18 mouse cellular contexts compared by ENCODE assay signal in genomic region chr7:101043846-101044541, GRCm38 (mm10). TPM values are rescaled to one million over a fixed set of nuclear protein-coding genes. Genes with fewer than 3 reads are reported as not detected.
DNase-seq lines count a peak whose midpoint lies in the region; ATAC-seq and TF ChIP-seq lines count a peak whose summit lies in the region.
"Had no signal": no experiment of that assay in that cellular context is flagged by ENCODE, and none has a peak within 500 bp of the region (broad histone marks: within the 10 kb centered on the region; RNA-seq: fewer than 3 reads in every experiment).

No protein-coding gene starts in this region.

- H3K4me2 ChIP-seq in intestine, postnatal 0 days (replicated peaks; ENCODE audit: low read depth): no peak overlapping the region
- H3K4me2 ChIP-seq: heart, embryonic 13.5 days; hindbrain, embryonic 13.5 days; liver, embryonic 12.5 days; midbrain, embryonic 13.5 days had no signal

- no peak overlapping the region for H3K27ac ChIP-seq in ES-Bruce4 (ENCODE audit: insufficient read depth, low read length)
- H3K27ac ChIP-seq in intestine, postnatal 0 days (ENCODE audit: low read depth, low read length): no peak overlapping the region
- H3K27ac ChIP-seq in left cerebral cortex, adult 2 months: no peak overlapping the region
- H3K27ac ChIP-seq: heart, embryonic 13.5 days; hindbrain, embryonic 13.5 days; liver, embryonic 12.5 days; midbrain, embryonic 13.5 days had no signal

- H3K36me3 ChIP-seq in ES-Bruce4 (ENCODE audit: control insufficient read depth, insufficient read depth, low read length, poor library complexity, severe bottlenecking): no peaks in the 10 kb centered on the region
- H3K36me3 ChIP-seq in intestine, postnatal 0 days (ENCODE audit: control insufficient read depth, insufficient read depth): no peaks in the 10 kb centered on the region
- H3K36me3 ChIP-seq: heart, embryonic 13.5 days; hindbrain, embryonic 13.5 days; liver, embryonic 12.5 days; midbrain, embryonic 13.5 days had no signal

- no peak overlapping the region for H3K4me3 ChIP-seq in ES-Bruce4 (ENCODE audit: low read depth, low read length)
- H3K4me3 ChIP-seq in intestine, postnatal 0 days (ENCODE audit: low read depth, low read length): no peak overlapping the region
- no peak overlapping the region for H3K4me3 ChIP-seq in left cerebral cortex, adult 2 months
- H3K4me3 ChIP-seq: heart, embryonic 13.5 days; hindbrain, embryonic 13.5 days; liver, embryonic 12.5 days; midbrain, embryonic 13.5 days had no signal

- intact Hi-C loops in left cerebral cortex, adult 2 months (cut with DNase I): loop anchor here (5.0 kb wide), 1 partner anchor 37 kb away; no protein-coding TSS in a partner anchor

- H3K9me3 ChIP-seq in ES-Bruce4 (replicated peaks; ENCODE audit: control insufficient read depth, insufficient read depth, low read length, poor library complexity, severe bottlenecking): no peaks in the 10 kb centered on the region
- H3K9me3 ChIP-seq in intestine, postnatal 0 days (ENCODE audit: control insufficient read depth): no peaks in the 10 kb centered on the region
- H3K9me3 ChIP-seq: heart, embryonic 13.5 days; hindbrain, embryonic 13.5 days; liver, embryonic 12.5 days; midbrain, embryonic 13.5 days had no signal

- DNase-seq in kidney, postnatal 10 days: peak; percentile 32
- no peak for DNase-seq in kidney, postnatal 25 days
- DNase-seq in NIH3T3 (ENCODE audit: low read depth): peak; percentile 61
- DNase-seq in left cerebral cortex, adult 2 months (ENCODE audit: extremely low spot score in 1 of 2, low spot score in 2 of 2): no peak
- no peak for DNase-seq in frontal cortex, postnatal 25 days (ENCODE audit: low spot score in 2 of 2)
- no peak for DNase-seq in adipocyte (ENCODE audit: low spot score)
- DNase-seq: cerebellum, adult 2 months; kidney, postnatal 4 days; right cerebral cortex, postnatal 25 days; thymus, postnatal 4 days had no signal

- 70% methylated on average over 8 of the region's 8 CpGs for WGBS in intestine, postnatal 0 days

- TF ChIP-seq CTCF in ES-Bruce4 (IDR thresholded peaks at IDR 0.05; ENCODE audit: low read depth, low read length): peak; percentile 39
- peak; percentile 13; the same call in 1 of the 2 replicates for TF ChIP-seq CTCF in intestine, postnatal 0 days (IDR thresholded peaks at IDR 0.05; ENCODE audit: low read depth)
- no peak for TF ChIP-seq CTCF in left cerebral cortex, adult 2 months (IDR thresholded peaks at IDR 0.05)

- H3K4me1 ChIP-seq in ES-Bruce4 (ENCODE audit: control insufficient read depth, insufficient read depth, low read length): no peaks in the 10 kb centered on the region
- H3K4me1 ChIP-seq in intestine, postnatal 0 days (replicated peaks; ENCODE audit: control insufficient read depth, insufficient read depth, low read length): peaks cover 3% of the 10 kb centered on the region; the same call in 1 of the 2 replicates

- no peak for TF ChIP-seq POLR2A in ES-Bruce4 (IDR thresholded peaks at IDR 0.05; ENCODE audit: insufficient read depth, low read length)

- no peak for TF ChIP-seq EP300 in ES-Bruce4 (IDR thresholded peaks at IDR 0.05; ENCODE audit: insufficient read depth, low read depth, low read length)

- H3K9ac ChIP-seq in ES-Bruce4 (ENCODE audit: low read depth, poor library complexity, severe bottlenecking): no peak overlapping the region
- H3K9ac ChIP-seq in intestine, postnatal 0 days (ENCODE audit: low read depth, low read length): no peak overlapping the region
- H3K9ac ChIP-seq: heart, embryonic 13.5 days; hindbrain, embryonic 13.5 days; liver, embryonic 12.5 days; midbrain, embryonic 13.5 days had no signal

- ATAC-seq in intestine, postnatal 0 days: no peak
- ATAC-seq: forebrain, embryonic 16.5 days; inflammation-experienced regulatory T-cells, adult 6 months; liver, embryonic 12.5 days; midbrain, embryonic 13.5 days had no signal

- no peaks in the 10 kb centered on the region for H3K27me3 ChIP-seq in ES-Bruce4 (ENCODE audit: control insufficient read depth, insufficient read depth, low read length, poor library complexity, severe bottlenecking)
- no peaks in the 10 kb centered on the region; the same call in 1 of the 2 replicates for H3K27me3 ChIP-seq in intestine, postnatal 0 days (replicated peaks; ENCODE audit: control insufficient read depth, insufficient read depth, low read length)
- H3K27me3 ChIP-seq: heart, embryonic 13.5 days; hindbrain, embryonic 13.5 days had no signal

RNA-seq across cellular contexts. Expression of gene P2ry2, which starts 31.3 kb away (rescaled TPM):
- 0.96 and 1.4 TPM in 2 replicates for polyA plus RNA-seq in ES-Bruce4 (2011; ENCODE audit: insufficient read depth, insufficient read length, low read depth, missing spikeins)
- polyA plus RNA-seq in intestine, postnatal 0 days (2015; fragmentation: Nextera tagmentation; extraction: Ambion mirVana): 2.0 and 2.6 TPM in 2 replicates
- under 1 TPM; 0.68 to 0.82 TPM for total RNA-seq in left cerebral cortex, adult 2 months (2021)
- polyA plus RNA-seq: forebrain, embryonic 16.5 days; inflammation-experienced regulatory T-cells, adult 6 months had no signal

RNA-seq across cellular contexts. Expression of gene Fchsd2, which starts 48.7 kb away (rescaled TPM):
- polyA plus RNA-seq in ES-Bruce4 (2011; ENCODE audit: insufficient read depth, insufficient read length, low read depth, missing spikeins): 24.3 and 24.9 TPM in 2 replicates
- polyA plus RNA-seq in intestine, postnatal 0 days (2015; fragmentation: Nextera tagmentation; extraction: Ambion mirVana): 20.1 and 26.1 TPM in 2 replicates
- total RNA-seq in left cerebral cortex, adult 2 months (2021): 10 to 100 TPM; 40.5 to 41.6 TPM

Comparison
In these comparisons a context has a peak if more than half of its experiments do, and no peak if none do; other contexts are left out.
1. DNase-seq: peak in kidney, postnatal 10 days (single experiment) and NIH3T3 (single experiment); none in kidney, postnatal 25 days (0 of 2), left cerebral cortex, adult 2 months (0 of 2), frontal cortex, postnatal 25 days (0 of 2) and adipocyte (single experiment).